Mouse (Mus musculus) C2C12 (cell line): Measurements from ENCODE around the gene Klhl26.

Source experiments
- CEBPB ChIP-seq: IDR thresholded peaks from one replicate; pipeline ENCODE4 v1.6.1; 2011; ENCODE audit warnings: low read depth, mild to moderate bottlenecking, control low read depth, moderate library complexity
- CTCF ChIP-seq: IDR thresholded peaks from one replicate; pipeline ENCODE4 v1.5.1; 2011; ENCODE audit not compliant: control insufficient read depth, insufficient read depth, insufficient read length
- FOSL1 ChIP-seq: IDR thresholded peaks from one replicate; pipeline ENCODE4 v1.8.0; 2011; ENCODE audit warnings: mild to moderate bottlenecking, low read length; ENCODE audit not compliant: poor library complexity, insufficient read depth, severe bottlenecking
- MAX ChIP-seq: IDR thresholded peaks from one replicate; pipeline ENCODE4 v1.6.1; 2011; ENCODE audit warnings: mild to moderate bottlenecking, control low read depth
- MYOD1 ChIP-seq: IDR thresholded peaks from one replicate; pipeline ENCODE4 v1.6.1; 2011; ENCODE audit warnings: low read depth; ENCODE audit not compliant: control insufficient read depth, insufficient read length
- MYOG ChIP-seq: IDR thresholded peaks from one replicate; pipeline ENCODE4 v1.6.1; 2011; ENCODE audit not compliant: control insufficient read depth, insufficient read length; ENCODE audit errors: extremely low read depth
- USF1 ChIP-seq: IDR thresholded peaks from one replicate; pipeline ENCODE4 v1.6.1; 2011; ENCODE audit warnings: low read depth, mild to moderate bottlenecking, control low read depth, moderate library complexity

- TF ChIP-seq MAX: no peak
- TF ChIP-seq USF1: no peak
- no peak for TF ChIP-seq CTCF
- no peak for TF ChIP-seq CEBPB
- no peak for TF ChIP-seq MYOG
- no peak for TF ChIP-seq MYOD1
- no peak for TF ChIP-seq FOSL1
These were observed 67.7 kb downstream of the Klhl26 start for GRCm38 (mm10) chr8:70409019-70409418.
